30 mouse cellular contexts compared by ENCODE assay signal in the genomic region with DNA sequence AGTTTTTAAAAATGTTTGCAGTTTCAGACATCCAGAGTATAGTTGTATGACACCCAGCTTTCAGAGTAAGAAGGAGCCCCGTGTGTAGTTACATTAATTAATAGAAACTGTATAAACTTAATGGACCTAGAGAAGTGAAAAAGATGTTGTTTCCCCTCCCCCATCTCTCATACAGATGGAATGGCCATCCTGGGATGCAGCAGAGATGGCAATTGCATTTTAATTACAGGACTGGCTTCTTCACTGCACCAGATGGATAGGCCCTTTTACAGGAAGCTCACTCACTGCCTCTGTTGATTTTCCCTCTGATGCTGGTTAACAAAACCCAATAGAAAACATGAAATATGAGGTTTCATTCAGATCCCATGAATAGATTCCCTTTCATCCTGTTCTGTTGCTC.
DNase-seq lines count a peak whose midpoint lies in the region; ATAC-seq lines count a peak whose summit lies in the region.
"Had no signal": no experiment of that assay in that cellular context is flagged by ENCODE, and none has a peak within 500 bp of the region (broad histone marks: within the 10 kb centered on the region; RNA-seq: fewer than 3 reads in every experiment).

No protein-coding gene starts in this region.

- peak; percentile 68; the same call in 1 of the 2 replicates for ATAC-seq in hindbrain, embryonic 13.5 days (ENCODE audit: low FRiP score)
- no peak for ATAC-seq in hindbrain, embryonic 11.5 days (ENCODE audit: low FRiP score)
- 0 out of 2 replicates have a peak, but pooled peaks have one; percentile 46 for ATAC-seq in hindbrain, embryonic 14.5 days (ENCODE audit: low FRiP score)
- ATAC-seq in neural tube, embryonic 14.5 days (ENCODE audit: low read depth), result peak; percentile 90
- ATAC-seq: forebrain, embryonic 16.5 days; intestine, postnatal 0 days; Patski had no signal

- H3K4me3 ChIP-seq in hindbrain, embryonic 13.5 days, result no peak overlapping the region
- no peak overlapping the region for H3K4me3 ChIP-seq in hindbrain, embryonic 11.5 days (ENCODE audit: low read depth, low read length)
- no peak overlapping the region for H3K4me3 ChIP-seq in hindbrain, embryonic 14.5 days (replicated peaks; ENCODE audit: low read length)
- no peak overlapping the region for H3K4me3 ChIP-seq in neural tube, embryonic 14.5 days (ENCODE audit: low read depth, low read length)
- H3K4me3 ChIP-seq: embryonic facial prominence, embryonic 10.5 days; embryonic facial prominence, embryonic 13.5 days; erythroblast, embryonic 14.5 days; forebrain, embryonic 12.5 days; heart, adult 2 months; heart, embryonic 10.5 days; heart, embryonic 13.5 days had no signal

- no peaks in the 10 kb centered on the region for H3K27me3 ChIP-seq in hindbrain, embryonic 13.5 days
- H3K27me3 ChIP-seq in hindbrain, embryonic 11.5 days (ENCODE audit: control insufficient read depth, insufficient read depth, low read length), result no peaks in the 10 kb centered on the region
- H3K27me3 ChIP-seq in hindbrain, embryonic 14.5 days (ENCODE audit: control insufficient read depth, insufficient read depth, low read length), result no peaks in the 10 kb centered on the region
- no peaks in the 10 kb centered on the region for H3K27me3 ChIP-seq in neural tube, embryonic 14.5 days (ENCODE audit: control insufficient read depth, insufficient read depth, low read length)
- H3K27me3 ChIP-seq: CH12.LX; embryonic facial prominence, embryonic 13.5 days; forebrain, embryonic 12.5 days; heart, embryonic 13.5 days; Patski had no signal

- no peak for DNase-seq in hindbrain, embryonic 11.5 days (ENCODE audit: low spot score)
- peak; percentile 5 for DNase-seq in brain, adult 2 months (ENCODE audit: low read depth, low spot score)
- DNase-seq in hindbrain, embryonic 14.5 days (ENCODE audit: low spot score), result no peak
- no peak for DNase-seq in adrenal gland, postnatal 10 days
- DNase-seq in lung, postnatal 4 days, result no peak
- DNase-seq: adrenal gland, postnatal 25 days; B cell, adult 2 months; cerebellum, adult 11 months; cerebellum, adult 2 months; cerebellum, adult 9-11 months; cerebellum, postnatal 25 days; embryo, embryonic 11 days; gastrocnemius, postnatal 10 days; gastrocnemius, postnatal 36 days; heart, adult 2 months; heart, postnatal 14 days; heart, postnatal 4 days had no signal

- H3K9me3 ChIP-seq in hindbrain, embryonic 13.5 days, result no peaks in the 10 kb centered on the region
- no peaks in the 10 kb centered on the region for H3K9me3 ChIP-seq in hindbrain, embryonic 11.5 days (ENCODE audit: control insufficient read depth, low read length)
- H3K9me3 ChIP-seq in hindbrain, embryonic 14.5 days (ENCODE audit: control insufficient read depth, low read length), result no peaks in the 10 kb centered on the region
- no peaks in the 10 kb centered on the region for H3K9me3 ChIP-seq in neural tube, embryonic 14.5 days (ENCODE audit: control insufficient read depth, low read length)
- H3K9me3 ChIP-seq: embryonic facial prominence, embryonic 10.5 days; embryonic facial prominence, embryonic 13.5 days; forebrain, embryonic 12.5 days; heart, embryonic 10.5 days; heart, embryonic 13.5 days had no signal

- no peaks in the 10 kb centered on the region for H3K4me1 ChIP-seq in hindbrain, embryonic 13.5 days (replicated peaks)
- H3K4me1 ChIP-seq in hindbrain, embryonic 11.5 days (replicated peaks; ENCODE audit: control insufficient read depth, insufficient read depth, low read length), result no peaks in the 10 kb centered on the region
- no peaks in the 10 kb centered on the region for H3K4me1 ChIP-seq in hindbrain, embryonic 14.5 days (replicated peaks; ENCODE audit: control insufficient read depth, insufficient read depth, low read length)
- peaks cover 4% of the 10 kb centered on the region; the same call in 1 of the 2 replicates for H3K4me1 ChIP-seq in neural tube, embryonic 14.5 days (ENCODE audit: control insufficient read depth, insufficient read depth, low read length)
- H3K4me1 ChIP-seq: embryonic facial prominence, embryonic 10.5 days; embryonic facial prominence, embryonic 13.5 days; forebrain, embryonic 12.5 days; heart, embryonic 10.5 days; heart, embryonic 13.5 days had no signal

- WGBS in hindbrain, embryonic 13.5 days, result 58% methylated on average over 1 of the region's 1 CpGs
- WGBS in hindbrain, embryonic 11.5 days, result 83% methylated on average over 1 of the region's 1 CpGs
- WGBS in hindbrain, embryonic 14.5 days, result 77% methylated on average over 1 of the region's 1 CpGs
- WGBS in neural tube, embryonic 14.5 days, result 33% methylated on average over 1 of the region's 1 CpGs

- no peak overlapping the region for H3K4me2 ChIP-seq in hindbrain, embryonic 13.5 days
- no peak overlapping the region for H3K4me2 ChIP-seq in hindbrain, embryonic 11.5 days (replicated peaks; ENCODE audit: low read depth, low read length)
- no peak overlapping the region for H3K4me2 ChIP-seq in hindbrain, embryonic 14.5 days (replicated peaks)
- H3K4me2 ChIP-seq in neural tube, embryonic 14.5 days (ENCODE audit: low read depth, low read length), result no peak overlapping the region
- H3K4me2 ChIP-seq: embryonic facial prominence, embryonic 13.5 days; forebrain, embryonic 12.5 days; heart, embryonic 13.5 days had no signal

- no peak overlapping the region for H3K27ac ChIP-seq in hindbrain, embryonic 13.5 days
- H3K27ac ChIP-seq in hindbrain, embryonic 11.5 days (ENCODE audit: low read depth, low read length), result no peak overlapping the region
- no peak overlapping the region for H3K27ac ChIP-seq in hindbrain, embryonic 14.5 days
- no peak overlapping the region for H3K27ac ChIP-seq in neural tube, embryonic 14.5 days (ENCODE audit: low read depth, low read length)
- H3K27ac ChIP-seq: embryonic facial prominence, embryonic 10.5 days; embryonic facial prominence, embryonic 13.5 days; forebrain, embryonic 12.5 days; heart, adult 2 months; heart, embryonic 10.5 days; heart, embryonic 13.5 days had no signal

- H3K36me3 ChIP-seq in hindbrain, embryonic 13.5 days, result no peaks in the 10 kb centered on the region
- no peaks in the 10 kb centered on the region for H3K36me3 ChIP-seq in hindbrain, embryonic 11.5 days (ENCODE audit: control insufficient read depth, insufficient read depth, low read length)
- H3K36me3 ChIP-seq in hindbrain, embryonic 14.5 days (replicated peaks; ENCODE audit: control insufficient read depth, insufficient read depth), result no peaks in the 10 kb centered on the region
- no peaks in the 10 kb centered on the region for H3K36me3 ChIP-seq in neural tube, embryonic 14.5 days (ENCODE audit: control insufficient read depth, insufficient read depth, low read length)
- H3K36me3 ChIP-seq: embryonic facial prominence, embryonic 10.5 days; embryonic facial prominence, embryonic 13.5 days; forebrain, embryonic 12.5 days; G1E; heart, embryonic 10.5 days; heart, embryonic 13.5 days had no signal

- no peak overlapping the region for H3K9ac ChIP-seq in hindbrain, embryonic 13.5 days
- H3K9ac ChIP-seq in hindbrain, embryonic 11.5 days (ENCODE audit: low read depth, low read length), result no peak overlapping the region
- H3K9ac ChIP-seq in hindbrain, embryonic 14.5 days, result no peak overlapping the region
- no peak overlapping the region for H3K9ac ChIP-seq in neural tube, embryonic 14.5 days (replicated peaks; ENCODE audit: low read depth, low read length)
- H3K9ac ChIP-seq: embryonic facial prominence, embryonic 13.5 days; forebrain, embryonic 12.5 days; heart, embryonic 13.5 days had no signal
